ENCODE assay signal across 9 mouse cellular contexts in the genomic region with DNA sequence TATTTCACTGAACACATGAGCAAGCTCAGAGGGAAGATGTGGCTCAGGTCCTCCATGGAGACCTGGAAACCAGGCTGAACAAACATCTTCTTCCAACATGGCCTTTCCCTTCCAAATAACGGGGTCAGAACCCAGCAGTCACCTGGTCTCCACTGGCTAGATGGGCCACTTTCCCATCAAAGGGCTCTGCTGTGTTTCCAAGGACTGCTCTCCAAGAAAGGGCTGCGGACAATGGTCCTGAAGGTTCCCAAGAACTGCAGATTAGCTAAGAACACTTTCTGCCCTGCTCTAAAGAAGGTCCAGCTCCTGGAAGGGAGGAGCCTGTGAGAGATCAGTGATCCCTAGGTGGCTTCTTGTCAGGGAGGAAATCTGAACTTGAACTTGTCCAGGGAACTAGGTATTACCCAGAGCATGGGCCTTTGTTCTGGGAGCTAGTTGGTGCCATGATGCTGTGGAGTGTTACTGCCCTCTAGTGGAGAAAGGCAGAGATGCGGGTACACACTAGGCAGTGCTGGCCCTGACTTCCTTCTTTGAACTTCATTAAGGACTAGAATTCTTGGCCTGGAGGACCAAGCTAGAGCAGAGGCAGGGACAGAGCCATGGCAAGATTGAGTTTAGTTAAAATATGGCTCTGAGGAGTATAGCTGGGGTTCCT. TPM values are rescaled to one million over a fixed set of nuclear protein-coding genes. Genes with fewer than 3 reads are reported as not detected.
DNase-seq lines count a peak whose midpoint lies in the region; ATAC-seq and TF ChIP-seq lines count a peak whose summit lies in the region.
"Had no signal": no experiment of that assay in that cellular context is flagged by ENCODE, and none has a peak within 500 bp of the region (broad histone marks: within the 10 kb centered on the region; RNA-seq: fewer than 3 reads in every experiment).

No protein-coding gene starts in this region.

- 39% methylated on average over 3 of the region's 3 CpGs for WGBS in forebrain, embryonic 12.5 days
- WGBS in heart, postnatal 0 days, result 36% methylated on average over 3 of the region's 3 CpGs
- WGBS in liver, embryonic 13.5 days (ENCODE audit: insufficient replicate concordance), result 35% methylated on average over 3 of the region's 3 CpGs
- 41% methylated on average over 3 of the region's 3 CpGs for WGBS in neural tube, embryonic 13.5 days

- no peak overlapping the region for H3K4me3 ChIP-seq in forebrain, embryonic 12.5 days (replicated peaks)
- H3K4me3 ChIP-seq in heart, postnatal 0 days (ENCODE audit: low read depth, low read length), result no peak overlapping the region
- no peak overlapping the region for H3K4me3 ChIP-seq in liver, embryonic 13.5 days (replicated peaks)
- H3K4me3 ChIP-seq in neural tube, embryonic 13.5 days, result no peak overlapping the region

- peak; percentile 94 for ATAC-seq in forebrain, embryonic 12.5 days (ENCODE audit: low FRiP score)
- ATAC-seq in heart, postnatal 0 days (ENCODE audit: insufficient read depth, low read depth), result peak; percentile 83
- ATAC-seq in liver, embryonic 13.5 days (ENCODE audit: low read depth), result 0 out of 2 replicates have a peak, but pooled peaks have one; percentile 51
- peak; percentile 94 for ATAC-seq in neural tube, embryonic 13.5 days (ENCODE audit: low read depth)

- no peak overlapping the region; the same call in 1 of the 2 replicates for H3K27ac ChIP-seq in forebrain, embryonic 12.5 days
- no peak overlapping the region for H3K27ac ChIP-seq in heart, postnatal 0 days (ENCODE audit: low read depth)
- no peak overlapping the region for H3K27ac ChIP-seq in liver, embryonic 13.5 days
- H3K27ac ChIP-seq in neural tube, embryonic 13.5 days (replicated peaks), result no peak overlapping the region
- H3K27ac ChIP-seq: macrophage had no signal

- H3K9ac ChIP-seq in forebrain, embryonic 12.5 days, result no peak overlapping the region
- no peak overlapping the region for H3K9ac ChIP-seq in heart, postnatal 0 days (replicated peaks; ENCODE audit: low read depth, low read length)
- no peak overlapping the region for H3K9ac ChIP-seq in liver, embryonic 13.5 days
- H3K9ac ChIP-seq in neural tube, embryonic 13.5 days, result no peak overlapping the region

- TF ChIP-seq CTCF in heart, postnatal 0 days (IDR thresholded peaks at IDR 0.05; ENCODE audit: low read depth), result peak; percentile 99

- TF ChIP-seq EP300 in heart, postnatal 0 days (IDR thresholded peaks at IDR 0.05; ENCODE audit: low read depth), result no peak

- no peaks in the 10 kb centered on the region for H3K36me3 ChIP-seq in forebrain, embryonic 12.5 days (replicated peaks)
- no peaks in the 10 kb centered on the region for H3K36me3 ChIP-seq in heart, postnatal 0 days (replicated peaks; ENCODE audit: control insufficient read depth, insufficient read depth, low read length)
- H3K36me3 ChIP-seq in liver, embryonic 13.5 days, result no peaks in the 10 kb centered on the region
- no peaks in the 10 kb centered on the region for H3K36me3 ChIP-seq in neural tube, embryonic 13.5 days

- peak; percentile 87 for DNase-seq in ES-CJ7 (ENCODE audit: low read depth, low spot score)
- DNase-seq in c-Kit-positive CD71-positive TER-119-positive erythroid progenitor cells, embryonic 14.5 days (ENCODE audit: low spot score), result peak; percentile 59
- peak; percentile 81 for DNase-seq in heart, postnatal 0 days (ENCODE audit: low spot score)
- peak; percentile 73 to 87 for DNase-seq in kidney, postnatal 25 days
- DNase-seq in liver, embryonic 13.5 days, result peak; percentile 34
- DNase-seq in telencephalon, adult 2 months (ENCODE audit: low read depth, low spot score), result peak; percentile 41

- H3K4me2 ChIP-seq in forebrain, embryonic 12.5 days, result no peak overlapping the region
- H3K4me2 ChIP-seq in heart, postnatal 0 days (ENCODE audit: low read depth, low read length), result no peak overlapping the region
- H3K4me2 ChIP-seq in liver, embryonic 13.5 days, result no peak overlapping the region
- H3K4me2 ChIP-seq in neural tube, embryonic 13.5 days, result no peak overlapping the region

- no peaks in the 10 kb centered on the region for H3K4me1 ChIP-seq in forebrain, embryonic 12.5 days
- H3K4me1 ChIP-seq in heart, postnatal 0 days (ENCODE audit: control insufficient read depth, insufficient read depth), result no peaks in the 10 kb centered on the region
- no peaks in the 10 kb centered on the region for H3K4me1 ChIP-seq in liver, embryonic 13.5 days (replicated peaks)
- peaks cover 5% of the 10 kb centered on the region for H3K4me1 ChIP-seq in neural tube, embryonic 13.5 days (replicated peaks)

- H3K9me3 ChIP-seq in forebrain, embryonic 12.5 days, result no peaks in the 10 kb centered on the region
- H3K9me3 ChIP-seq in heart, postnatal 0 days (replicated peaks; ENCODE audit: control insufficient read depth, low read length), result no peaks in the 10 kb centered on the region
- H3K9me3 ChIP-seq in liver, embryonic 13.5 days (replicated peaks), result no peaks in the 10 kb centered on the region
- H3K9me3 ChIP-seq in neural tube, embryonic 13.5 days, result no peaks in the 10 kb centered on the region

- H3K27me3 ChIP-seq in forebrain, embryonic 12.5 days, result no peaks in the 10 kb centered on the region
- no peaks in the 10 kb centered on the region for H3K27me3 ChIP-seq in heart, postnatal 0 days (ENCODE audit: control insufficient read depth, insufficient read depth, low read length)
- no peaks in the 10 kb centered on the region for H3K27me3 ChIP-seq in liver, embryonic 13.5 days
- H3K27me3 ChIP-seq in neural tube, embryonic 13.5 days, result no peaks in the 10 kb centered on the region

RNA-seq across cellular contexts. Expression of a gene that starts 5.1 kb away (rescaled TPM):
- polyA plus RNA-seq in forebrain, embryonic 12.5 days (2016; fragmentation: Nextera tagmentation; extraction: Ambion mirVana), result not detected in 2 replicates
- total RNA-seq in heart, postnatal 0 days (2014; rRNA removed; ENCODE audit: low replicate concordance), result not detected in 2 replicates
- polyA plus RNA-seq in heart, postnatal 0 days (2015; fragmentation: Nextera tagmentation; extraction: Ambion mirVana), result not detected in 2 replicates
- polyA plus RNA-seq in liver, embryonic 13.5 days (2015; fragmentation: Nextera tagmentation; extraction: Ambion mirVana), result not detected in 2 replicates
- not detected in 2 replicates for polyA plus RNA-seq in neural tube, embryonic 13.5 days (2015; fragmentation: Nextera tagmentation; extraction: Ambion mirVana)
- polyA plus RNA-seq: macrophage had no signal

RNA-seq across cellular contexts. Expression of a gene that starts 18.7 kb away (rescaled TPM):
- not detected in 2 replicates for polyA plus RNA-seq in forebrain, embryonic 12.5 days (2016; fragmentation: Nextera tagmentation; extraction: Ambion mirVana)
- total RNA-seq in heart, postnatal 0 days (2014; rRNA removed; ENCODE audit: low replicate concordance), result not detected in 2 replicates
- not detected in 2 replicates for polyA plus RNA-seq in heart, postnatal 0 days (2015; fragmentation: Nextera tagmentation; extraction: Ambion mirVana)
- polyA plus RNA-seq in liver, embryonic 13.5 days (2015; fragmentation: Nextera tagmentation; extraction: Ambion mirVana), result not detected in 2 replicates
- polyA plus RNA-seq in neural tube, embryonic 13.5 days (2015; fragmentation: Nextera tagmentation; extraction: Ambion mirVana), result not detected in 2 replicates
- polyA plus RNA-seq: macrophage had no signal

RNA-seq across cellular contexts. Expression of a gene that starts 20.2 kb away (rescaled TPM):
- not detected in 2 replicates for polyA plus RNA-seq in forebrain, embryonic 12.5 days (2016; fragmentation: Nextera tagmentation; extraction: Ambion mirVana)
- not detected in 2 replicates for total RNA-seq in heart, postnatal 0 days (2014; rRNA removed; ENCODE audit: low replicate concordance)
- polyA plus RNA-seq in heart, postnatal 0 days (2015; fragmentation: Nextera tagmentation; extraction: Ambion mirVana), result not detected in 2 replicates
- polyA plus RNA-seq in liver, embryonic 13.5 days (2015; fragmentation: Nextera tagmentation; extraction: Ambion mirVana), result not detected in 2 replicates
- not detected in 2 replicates for polyA plus RNA-seq in neural tube, embryonic 13.5 days (2015; fragmentation: Nextera tagmentation; extraction: Ambion mirVana)

RNA-seq across cellular contexts. Expression of a gene that starts 37.7 kb away (rescaled TPM):
- 0.33 and 0.35 TPM in 2 replicates for polyA plus RNA-seq in forebrain, embryonic 12.5 days (2016; fragmentation: Nextera tagmentation; extraction: Ambion mirVana)
- 0.15 TPM in 1 of 2 replicates, not detected in the other for total RNA-seq in heart, postnatal 0 days (2014; rRNA removed; ENCODE audit: low replicate concordance)
- polyA plus RNA-seq in heart, postnatal 0 days (2015; fragmentation: Nextera tagmentation; extraction: Ambion mirVana), result not detected in 2 replicates
- polyA plus RNA-seq in liver, embryonic 13.5 days (2015; fragmentation: Nextera tagmentation; extraction: Ambion mirVana), result not detected in 2 replicates
- not detected in 2 replicates for polyA plus RNA-seq in neural tube, embryonic 13.5 days (2015; fragmentation: Nextera tagmentation; extraction: Ambion mirVana)
- polyA plus RNA-seq: macrophage had no signal

RNA-seq across cellular contexts. Expression of a gene that starts 43.0 kb away (rescaled TPM):
- polyA plus RNA-seq in forebrain, embryonic 12.5 days (2016; fragmentation: Nextera tagmentation; extraction: Ambion mirVana), result not detected in 2 replicates
- total RNA-seq in heart, postnatal 0 days (2014; rRNA removed; ENCODE audit: low replicate concordance), result not detected in 2 replicates
- not detected in 2 replicates for polyA plus RNA-seq in heart, postnatal 0 days (2015; fragmentation: Nextera tagmentation; extraction: Ambion mirVana)
- polyA plus RNA-seq in liver, embryonic 13.5 days (2015; fragmentation: Nextera tagmentation; extraction: Ambion mirVana), result not detected in 2 replicates
- polyA plus RNA-seq in neural tube, embryonic 13.5 days (2015; fragmentation: Nextera tagmentation; extraction: Ambion mirVana), result not detected in 2 replicates
- polyA plus RNA-seq: macrophage had no signal

Comparison
In these comparisons a context has a peak if more than half of its experiments do, and no peak if none do; other contexts are left out.
1. DNase-seq: peak in every context shown above with its lines; median percentile 87 in ES-CJ7; 81 in heart, postnatal 0 days; 80 in kidney, postnatal 25 days; 59 in c-Kit-positive CD71-positive TER-119-positive erythroid progenitor cells, embryonic 14.5 days; 41 in telencephalon, adult 2 months; 34 in liver, embryonic 13.5 days.